Mouse (Mus musculus) heart, postnatal 0 days (tissue): ENCODE data around the gene Rilpl1. TPM values are rescaled to one million over a fixed set of nuclear protein-coding genes. Genes with fewer than 3 reads are reported as not detected.
"Not testable (repeated sequence)": the region's sequence is repeated elsewhere in the genome, so short reads cannot be mapped to it uniquely, and the experiment has no call there.

ENCODE experiments used
- ATAC-seq: fragments of 200-750 bp; cut with Nextera tagmentation; 2 replicates; pipeline ENCODE4 v1.8.0; 2017; ENCODE audit warnings: low read depth, moderate number of reproducible peaks, moderate library complexity; ENCODE audit not compliant: insufficient read depth
- DNase-seq: peaks from one replicate; pipeline ENCODE4 v3.0.0-alpha.2; 2016; ENCODE audit warnings: low spot score
- H3K27ac ChIP-seq: fragments of 300-500 bp; sonication (generic); 2 replicates; pipeline ENCODE4 v1.5.1; 2014; ENCODE audit warnings: low read depth, mild to moderate bottlenecking
- H3K27me3 ChIP-seq: fragments of 300-500 bp; sonication (generic); 2 replicates; pipeline ENCODE4 v1.6.1; 2014; ENCODE audit warnings: low read length, mixed read lengths; ENCODE audit not compliant: control insufficient read depth, insufficient read depth
- H3K36me3 ChIP-seq: fragments of 300-500 bp; sonication (generic); replicated peaks from 2 replicates; pipeline ENCODE4 v1.6.1; 2014; ENCODE audit warnings: low read length, mixed read lengths; ENCODE audit not compliant: control insufficient read depth, insufficient read depth
- H3K4me1 ChIP-seq: fragments of 300-500 bp; sonication (generic); 2 replicates; pipeline ENCODE4 v1.6.1; 2014; ENCODE audit warnings: antibody characterized with exemption; ENCODE audit not compliant: control insufficient read depth, insufficient read depth
- H3K4me2 ChIP-seq: fragments of 300-500 bp; sonication (generic); 2 replicates; pipeline ENCODE4 v1.6.1; 2014; ENCODE audit warnings: low read depth, mild to moderate bottlenecking, low read length, moderate library complexity
- H3K4me3 ChIP-seq: fragments of 300-500 bp; sonication (generic); 2 replicates; pipeline ENCODE4 v1.5.1; 2014; ENCODE audit warnings: low read depth, low read length
- H3K9ac ChIP-seq: fragments of 300-500 bp; sonication (generic); replicated peaks from 2 replicates; pipeline ENCODE4 v1.6.1; 2014; ENCODE audit warnings: low read depth, low read length, mixed read lengths
- H3K9me3 ChIP-seq: fragments of 300-500 bp; sonication (generic); replicated peaks from 2 replicates; pipeline ENCODE4 v1.6.1; 2016; ENCODE audit warnings: low read length; ENCODE audit not compliant: control insufficient read depth
- CTCF ChIP-seq: IDR thresholded peaks from 2 replicates; pipeline ENCODE4 v1.5.1; 2016; ENCODE audit warnings: antibody characterized with exemption, control low read depth, low read depth
- EP300 ChIP-seq: IDR thresholded peaks from 2 replicates; pipeline ENCODE4 v1.6.1; 2016; ENCODE audit warnings: antibody characterized with exemption, low read depth
- WGBS: fragments of 180-500 bp; shearing (Covaris S2); extraction: QIAGEN DNeasy Blood & Tissue Kit; methylation state at CpG from one replicate; pipeline ENCODE4 v1.1.7; 2014; 5-methylcytosine and 5-hydroxymethylcytosine counted together
- polyA plus RNA-seq: library from polyadenylated mRNA; unstranded; fragments of >200 nt; fragmentation: Nextera tagmentation; extraction: Ambion mirVana; gene quantifications from 2 replicates; pipeline ENCODE4 v1.2.1, GENCODE M21; 2015
- total RNA-seq: library from RNA; depleted of rRNA; stranded (reverse); fragments of >200 nt; gene quantifications from 2 replicates; pipeline ENCODE4 v1.2.3, GENCODE M21; 2014; ENCODE audit warnings: low replicate concordance

Gene Rilpl1
- total and polyA plus RNA-seq, 2 experiments from 2014 or later = 40.5 to 52.1 TPM

DNA sequence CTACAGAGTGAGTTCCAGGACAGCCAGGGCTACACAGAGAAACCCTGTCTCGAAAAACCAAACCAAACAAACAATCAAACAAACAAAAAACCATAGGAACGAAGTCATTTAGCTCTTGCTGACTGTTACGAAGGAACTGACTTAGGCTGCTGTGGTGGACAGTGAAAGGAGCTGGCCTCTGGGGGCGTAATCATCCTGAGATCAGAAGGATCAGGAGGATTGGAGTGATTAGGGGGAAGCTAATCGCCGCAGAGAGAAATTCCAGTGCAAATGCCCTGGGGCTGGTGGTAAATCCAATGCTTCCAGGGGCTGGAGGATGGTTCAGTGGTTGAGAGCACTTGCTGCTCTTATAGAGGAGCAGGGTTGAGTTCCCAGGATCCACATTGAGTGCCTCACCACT, 22.4 kb upstream of the Rilpl1 start:
- Histone ChIP-seq H3K9me3 (no peaks in the 10 kb centered on the region), H3K27ac (no peak overlapping the region), H3K4me3 (no peak overlapping the region), H3K27me3 (no peaks in the 10 kb centered on the region), H3K4me2 (0 out of 2 replicates have a peak overlapping the region, but pooled peaks have one; percentile 89), H3K36me3 (peaks cover 40% of the 10 kb centered on the region), H3K4me1 (peaks cover 5% of the 10 kb centered on the region), H3K9ac (no peak overlapping the region)
- ATAC-seq = no peak
- TF ChIP-seq EP300 = no peak
- no peak for TF ChIP-seq CTCF
- DNase-seq = no peak
- 73% methylated on average over 6 of the region's 6 CpGs for WGBS

DNA sequence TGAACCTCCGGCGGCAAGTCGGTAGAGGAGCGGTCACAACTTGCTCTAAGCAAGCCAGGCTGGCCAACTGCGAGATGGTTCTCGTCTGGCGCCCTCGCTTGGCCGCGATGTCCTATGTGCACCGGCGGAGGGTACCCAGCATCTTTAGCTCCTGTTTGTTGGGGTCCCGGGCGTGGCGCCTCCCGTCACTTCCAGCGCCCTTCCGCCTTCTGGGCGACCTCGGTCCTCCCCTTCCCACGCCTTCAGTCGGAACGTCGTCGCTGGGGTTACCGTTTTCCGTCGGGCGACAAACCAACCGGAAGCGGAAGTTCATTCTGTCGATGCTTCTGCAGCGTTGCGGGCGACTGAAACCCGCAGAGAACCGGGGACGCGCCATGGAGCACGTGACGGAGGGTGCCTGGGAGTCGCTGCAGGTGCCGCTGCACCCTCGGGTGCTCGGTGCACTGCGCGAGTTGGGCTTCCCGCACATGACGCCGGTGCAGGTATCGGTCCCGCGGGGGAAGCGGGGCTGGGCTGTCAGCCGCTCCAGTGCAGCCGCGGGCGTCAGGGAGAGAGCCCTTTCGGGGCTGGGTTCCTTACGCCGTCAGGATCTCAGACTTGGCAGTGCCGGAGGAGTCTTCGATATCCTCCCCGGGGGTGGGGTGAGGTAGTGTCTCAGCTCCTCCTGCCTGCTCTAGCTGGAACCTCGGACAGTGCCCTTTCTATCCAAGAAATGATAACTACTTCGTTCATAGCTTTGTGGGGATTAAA, 21.5 kb upstream of the Rilpl1 start, which contains the start of gene Ddx55:
TSS of gene Ddx55 (plus strand) at position 307 of the 750 bp plus-strand sequence.
- peaks cover 5% of the 10 kb centered on the region for H3K4me1 ChIP-seq
- DNase-seq (peak; percentile 92), ATAC-seq (peak; percentile 91)
- peak within 1 kb of the TSS; percentile 93 for H3K4me3 ChIP-seq
- H3K9me3 ChIP-seq = no peaks in the 10 kb centered on the region
- no peak for TF ChIP-seq EP300
- TF ChIP-seq CTCF = no peak
- WGBS = under 1% methylated on average over 65 of the region's 66 CpGs
- no peaks in the 10 kb centered on the region for H3K27me3 ChIP-seq
- peak within 1 kb of the TSS; percentile 88 for H3K27ac ChIP-seq
- peak within 1 kb of the TSS; percentile 74 for H3K9ac ChIP-seq
- peak within 1 kb of the TSS; percentile 89 for H3K4me2 ChIP-seq
- peaks cover 40% of the 10 kb centered on the region for H3K36me3 ChIP-seq

DNA sequence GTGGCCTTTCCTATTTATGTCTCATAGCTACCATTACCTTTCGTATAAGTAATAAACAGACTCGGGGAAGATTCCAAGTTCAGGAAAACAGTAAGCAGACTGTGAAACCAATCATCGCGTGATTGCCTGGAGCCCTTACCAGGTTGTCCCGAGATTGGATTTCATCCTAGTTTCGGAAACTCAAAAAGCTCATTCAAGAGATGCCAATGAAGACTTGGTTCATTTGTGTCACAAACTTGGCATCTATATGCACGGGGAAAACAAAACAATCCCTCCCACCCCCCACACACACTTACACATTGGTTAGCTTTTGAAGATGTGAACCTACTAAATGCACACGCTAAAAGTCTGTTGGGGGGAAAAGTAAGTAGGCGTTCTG, 20.9 kb upstream of the Rilpl1 start:
- peaks cover 5% of the 10 kb centered on the region for H3K4me1 ChIP-seq
- H3K27me3 ChIP-seq = no peaks in the 10 kb centered on the region
- H3K9ac ChIP-seq = peak overlapping the region; percentile 74
- H3K36me3 ChIP-seq = peaks cover 43% of the 10 kb centered on the region
- ATAC-seq = no peak
- TF ChIP-seq CTCF (no peak), EP300 (no peak)
- H3K4me3 ChIP-seq = peak overlapping the region; percentile 93
- no peaks in the 10 kb centered on the region for H3K9me3 ChIP-seq
- WGBS = 6% methylated on average over 9 of the region's 9 CpGs
- peak overlapping the region; percentile 88 for H3K27ac ChIP-seq
- DNase-seq = no peak
- H3K4me2 ChIP-seq = peak overlapping the region; percentile 89

DNA sequence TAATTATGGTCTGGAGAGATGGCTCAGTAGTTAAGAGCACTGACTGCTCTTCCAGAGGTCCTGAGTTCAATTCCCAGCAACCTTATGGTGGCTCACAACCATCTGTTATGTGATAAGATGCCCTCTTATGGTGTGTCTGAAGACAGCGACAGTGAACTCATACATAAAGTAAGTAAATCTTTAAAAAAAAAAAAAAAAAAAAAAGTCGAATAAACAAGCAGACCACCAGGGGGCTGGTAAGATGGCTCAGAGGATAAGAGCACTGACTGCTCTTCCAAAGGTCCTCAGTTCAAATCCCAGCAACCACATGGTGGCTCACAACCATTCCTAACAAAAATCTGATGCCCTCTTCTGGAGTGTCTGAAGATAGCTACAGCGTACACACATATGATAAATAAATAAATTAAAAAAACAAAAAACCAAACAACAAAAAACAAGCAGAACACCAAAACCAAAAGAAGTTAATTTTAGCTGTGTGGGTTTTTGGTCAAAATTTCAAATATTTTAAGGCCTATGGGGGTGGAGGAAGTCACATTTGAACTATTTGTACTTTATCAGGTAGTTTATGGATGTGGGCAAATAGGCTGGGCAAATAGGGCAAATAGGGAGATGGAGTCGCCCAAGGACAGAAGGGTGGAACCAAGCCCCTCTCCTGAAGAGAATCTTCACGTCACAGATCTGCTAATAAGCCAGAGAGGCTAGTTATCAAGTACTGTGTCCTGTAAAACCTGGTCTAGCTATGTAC, 20.3 kb upstream of the Rilpl1 start:
- H3K4me1 ChIP-seq, DNase-seq, H3K27me3 ChIP-seq, ATAC-seq, H3K9me3 ChIP-seq: not testable (repeated sequence)
- Histone ChIP-seq H3K4me2 (peak overlapping the region; percentile 89), H3K36me3 (peaks cover 43% of the 10 kb centered on the region), H3K4me3 (peak overlapping the region; percentile 93), H3K27ac (peak overlapping the region; percentile 88), H3K9ac (peak overlapping the region; percentile 74)
- WGBS = 29% methylated on average over 5 of the region's 5 CpGs

DNA sequence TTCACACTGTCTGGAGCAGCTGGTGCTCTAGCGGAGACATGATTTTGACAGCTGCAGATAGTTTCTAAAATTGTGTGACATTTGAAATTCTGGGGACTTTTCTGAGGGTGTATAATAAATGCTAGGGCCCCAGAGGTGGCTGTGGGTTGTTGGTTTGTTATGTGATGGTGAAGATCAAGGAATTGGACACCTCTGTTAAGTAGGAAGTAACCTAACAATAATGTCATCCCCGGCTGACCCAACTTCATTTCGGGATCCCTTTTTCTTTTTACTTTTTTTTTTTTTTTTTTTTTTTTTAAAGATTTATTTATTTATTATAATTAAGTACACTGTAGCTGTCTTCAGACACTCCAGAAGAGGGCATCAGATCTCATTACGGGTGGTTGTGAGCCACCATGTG, 19.5 kb upstream of the Rilpl1 start:
- peaks cover 45% of the 10 kb centered on the region for H3K36me3 ChIP-seq
- not testable (repeated sequence) for DNase-seq
- 71% methylated on average over 4 of the region's 4 CpGs for WGBS

More for the DNA sequence above, 19.5 kb upstream of the Rilpl1 start:
- H3K27ac ChIP-seq, H3K27me3 ChIP-seq, H3K9ac ChIP-seq, ATAC-seq, H3K4me1 ChIP-seq, H3K9me3 ChIP-seq, H3K4me3 ChIP-seq, H3K4me2 ChIP-seq: not testable (repeated sequence)
